Comparison of ENCODE assay signal across 13 mouse cellular contexts in the genomic region with DNA sequence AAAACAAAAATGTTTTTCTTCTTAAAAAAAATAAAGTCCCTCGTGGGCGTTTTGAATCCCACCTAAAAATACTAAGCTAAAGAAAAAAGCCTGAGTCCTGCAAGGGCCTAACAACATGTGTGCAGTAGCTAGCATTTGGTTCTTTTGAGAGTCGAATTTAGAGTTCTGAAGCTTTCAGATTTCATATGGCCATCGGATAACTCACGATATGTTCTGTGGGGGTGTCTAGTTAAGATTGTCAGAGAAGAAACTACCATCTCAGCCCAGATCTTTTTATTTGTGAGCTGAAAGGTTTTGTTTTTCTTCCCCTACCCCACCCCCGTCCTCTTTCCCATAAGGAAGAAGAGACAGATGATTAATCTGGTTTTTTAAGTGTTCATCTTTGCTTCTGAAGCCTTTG.
"Had no signal": no experiment of that assay in that cellular context is flagged by ENCODE, and none has a peak within 500 bp of the region (broad histone marks: within the 10 kb centered on the region; RNA-seq: fewer than 3 reads in every experiment).

No protein-coding gene starts in this region.

- ATAC-seq: intestine, embryonic 15.5 days; liver, postnatal 0 days; lung, postnatal 0 days; midbrain, embryonic 15.5 days had no signal

- DNase-seq: kidney, adult 11 months; kidney, adult 8-10 months; kidney, postnatal 10 days; kidney, postnatal 36 days; left cerebral cortex, postnatal 4 days; liver, postnatal 0 days; lung, embryonic 14.5 days; right cerebral cortex, postnatal 25 days; thymus, adult 2 months; thymus, postnatal 14 days had no signal
